Mouse (Mus musculus) heart, embryonic 15.5 days (tissue): Measurements from ENCODE around the gene Fam120a. TPM values are rescaled to one million over a fixed set of nuclear protein-coding genes. Genes with fewer than 3 reads are reported as not detected.

ENCODE experiments used
- ATAC-seq: fragments of 200-750 bp; cut with Nextera tagmentation; replicated peaks from 2 replicates; pipeline ENCODE4 v1.8.0; 2017; ENCODE audit warnings: low read depth, moderate TSS enrichment; ENCODE audit not compliant: insufficient number of reproducible peaks, insufficient read depth, low FRiP score
- H3K27ac ChIP-seq: fragments of 300-500 bp; sonication (generic); 2 replicates; pipeline ENCODE4 v1.5.1; 2015; ENCODE audit warnings: mild to moderate bottlenecking, inconsistent platforms
- H3K27me3 ChIP-seq: fragments of 300-500 bp; sonication (generic); 2 replicates; pipeline ENCODE4 v1.6.1; 2015; ENCODE audit warnings: inconsistent platforms
- H3K36me3 ChIP-seq: fragments of 300-500 bp; sonication (generic); 2 replicates; pipeline ENCODE4 v1.6.1; 2015; ENCODE audit warnings: mild to moderate bottlenecking, inconsistent platforms
- H3K4me1 ChIP-seq: fragments of 300-500 bp; sonication (generic); replicated peaks from 2 replicates; pipeline ENCODE4 v1.6.1; 2015; ENCODE audit warnings: inconsistent platforms
- H3K4me2 ChIP-seq: fragments of 300-500 bp; sonication (generic); 2 replicates; pipeline ENCODE4 v1.6.1; 2015; ENCODE audit warnings: inconsistent platforms, mild to moderate bottlenecking, moderate library complexity
- H3K4me3 ChIP-seq: fragments of 300-500 bp; sonication (generic); 2 replicates; pipeline ENCODE4 v1.5.1; 2015; ENCODE audit warnings: mild to moderate bottlenecking, inconsistent platforms
- H3K9ac ChIP-seq: fragments of 300-500 bp; sonication (generic); 2 replicates; pipeline ENCODE4 v1.6.1; 2015; ENCODE audit warnings: mild to moderate bottlenecking, inconsistent platforms
- H3K9me3 ChIP-seq: fragments of 300-500 bp; sonication (generic); replicated peaks from 2 replicates; pipeline ENCODE4 v1.6.1; 2016; ENCODE audit warnings: inconsistent platforms
- WGBS: fragments of 180-500 bp; shearing (Covaris S2); methylation state at CpG from one replicate; pipeline ENCODE4 v1.1.7; 2015; ENCODE audit warnings: mixed read lengths; 5-methylcytosine and 5-hydroxymethylcytosine counted together
- polyA plus RNA-seq: library from polyadenylated mRNA; unstranded; fragments of >200 nt; fragmentation: Nextera tagmentation; extraction: Ambion mirVana; gene quantifications from 2 replicates; pipeline ENCODE4 v1.2.1, GENCODE M21; 2015

The Fam120a gene
- polyA plus RNA-seq, 1 experiment from 2014 or later, result 16.9 TPM

- Histone ChIP-seq H3K4me2 (no peak overlapping the region), H3K9me3 (no peaks in the 10 kb centered on the region), H3K27me3 (no peaks in the 10 kb centered on the region), H3K4me1 (0 out of 2 replicates have a peak, but pooled peaks cover 4% of the 10 kb centered on the region), H3K27ac (no peak overlapping the region), H3K4me3 (no peak overlapping the region), H3K36me3 (no peaks in the 10 kb centered on the region), H3K9ac (no peak overlapping the region)
- ATAC-seq, result no peak
- 50% methylated on average over 2 of the region's 2 CpGs for WGBS
Observed at GRCm38 (mm10) chr13:48990138-48990537, 22.3 kb upstream of the Fam120a start.

GRCm38 (mm10) chr13:48982482-48983098, 14.8 kb upstream of the Fam120a start:
- Histone ChIP-seq H3K27me3 (no peaks in the 10 kb centered on the region), H3K36me3 (no peaks in the 10 kb centered on the region), H3K27ac (no peak overlapping the region), H3K4me3 (no peak overlapping the region), H3K4me2 (no peak overlapping the region), H3K9ac (no peak overlapping the region), H3K9me3 (no peaks in the 10 kb centered on the region), H3K4me1 (peaks cover 9% of the 10 kb centered on the region)
- 71% methylated on average over 6 of the region's 6 CpGs for WGBS
- no peak for ATAC-seq

GRCm38 (mm10) chr13:48979069-48979468, 11.3 kb upstream of the Fam120a start:
- no peak for ATAC-seq
- Histone ChIP-seq H3K4me1 (peaks cover 9% of the 10 kb centered on the region), H3K9me3 (no peaks in the 10 kb centered on the region), H3K9ac (no peak overlapping the region), H3K27ac (no peak overlapping the region), H3K4me3 (no peak overlapping the region), H3K36me3 (no peaks in the 10 kb centered on the region), H3K4me2 (no peak overlapping the region), H3K27me3 (no peaks in the 10 kb centered on the region)
- WGBS, result 71% methylated on average over 6 of the region's 6 CpGs

- no peaks in the 10 kb centered on the region for H3K9me3 ChIP-seq
- no peak overlapping the region for H3K9ac ChIP-seq
- H3K27ac ChIP-seq, result no peak overlapping the region; the same call in 1 of the 2 replicates
- 51% methylated on average over 3 of the region's 3 CpGs for WGBS
- no peak overlapping the region for H3K4me3 ChIP-seq
- no peaks in the 10 kb centered on the region for H3K36me3 ChIP-seq
- ATAC-seq, result no peak
- 0 out of 2 replicates have a peak overlapping the region, but pooled peaks have one; percentile 30 for H3K4me2 ChIP-seq
- H3K4me1 ChIP-seq, result peaks cover 9% of the 10 kb centered on the region
- H3K27me3 ChIP-seq, result no peaks in the 10 kb centered on the region
Observed at GRCm38 (mm10) chr13:48977858-48978257, 10.0 kb upstream of the Fam120a start.

- Histone ChIP-seq H3K27ac (no peak overlapping the region), H3K4me1 (peaks cover 15% of the 10 kb centered on the region), H3K36me3 (no peaks in the 10 kb centered on the region; the same call in 1 of the 2 replicates), H3K4me2 (no peak overlapping the region), H3K9me3 (no peaks in the 10 kb centered on the region), H3K4me3 (no peak overlapping the region), H3K27me3 (no peaks in the 10 kb centered on the region), H3K9ac (no peak overlapping the region)
- no peak for ATAC-seq
- 95% methylated on average over 2 of the region's 2 CpGs for WGBS
Observed at GRCm38 (mm10) chr13:48974699-48975098, 6.9 kb upstream of the Fam120a start.

GRCm38 (mm10) chr13:48974266-48974665, 6.4 kb upstream of the Fam120a start:
- ATAC-seq, result no peak
- no peak overlapping the region for H3K4me2 ChIP-seq
- H3K27me3 ChIP-seq, result no peaks in the 10 kb centered on the region
- H3K4me1 ChIP-seq, result peaks cover 19% of the 10 kb centered on the region
- 73% methylated on average over 4 of the region's 4 CpGs for WGBS
- no peak overlapping the region for H3K4me3 ChIP-seq
- no peaks in the 10 kb centered on the region; the same call in 1 of the 2 replicates for H3K36me3 ChIP-seq
- H3K9me3 ChIP-seq, result no peaks in the 10 kb centered on the region
- H3K9ac ChIP-seq, result no peak overlapping the region
- H3K27ac ChIP-seq, result no peak overlapping the region

GRCm38 (mm10) chr13:48973231-48973630, 5.4 kb upstream of the Fam120a start:
- Histone ChIP-seq H3K27ac (no peak overlapping the region), H3K27me3 (no peaks in the 10 kb centered on the region), H3K4me1 (peaks cover 16% of the 10 kb centered on the region), H3K9me3 (no peaks in the 10 kb centered on the region), H3K36me3 (no peaks in the 10 kb centered on the region; the same call in 1 of the 2 replicates), H3K4me3 (no peak overlapping the region), H3K4me2 (no peak overlapping the region), H3K9ac (no peak overlapping the region)
- no peak for ATAC-seq
- 69% methylated on average over 5 of the region's 5 CpGs for WGBS

- no peak overlapping the region for H3K4me2 ChIP-seq
- no peak overlapping the region for H3K9ac ChIP-seq
- H3K4me3 ChIP-seq, result no peak overlapping the region
- H3K27me3 ChIP-seq, result no peaks in the 10 kb centered on the region
- ATAC-seq, result no peak
- no peaks in the 10 kb centered on the region for H3K9me3 ChIP-seq
- 66% methylated on average over 5 of the region's 5 CpGs for WGBS
- no peak overlapping the region for H3K27ac ChIP-seq
- no peaks in the 10 kb centered on the region; the same call in 1 of the 2 replicates for H3K36me3 ChIP-seq
- peaks cover 17% of the 10 kb centered on the region for H3K4me1 ChIP-seq
Observed at GRCm38 (mm10) chr13:48971033-48971432, 3.2 kb upstream of the Fam120a start.

- Histone ChIP-seq H3K4me1 (peaks cover 17% of the 10 kb centered on the region), H3K9ac (no peak overlapping the region), H3K9me3 (no peaks in the 10 kb centered on the region), H3K36me3 (no peaks in the 10 kb centered on the region; the same call in 1 of the 2 replicates), H3K27me3 (no peaks in the 10 kb centered on the region), H3K4me3 (no peak overlapping the region), H3K4me2 (no peak overlapping the region), H3K27ac (no peak overlapping the region)
- WGBS, result 83% methylated on average over 13 of the region's 13 CpGs
- no peak for ATAC-seq
Observed at GRCm38 (mm10) chr13:48970566-48970965, 2.7 kb upstream of the Fam120a start.

- Histone ChIP-seq H3K4me3 (peak overlapping the region; percentile 88), H3K9me3 (no peaks in the 10 kb centered on the region), H3K9ac (peak overlapping the region; percentile 93), H3K27me3 (no peaks in the 10 kb centered on the region), H3K27ac (peak overlapping the region; percentile 99), H3K4me1 (peaks cover 33% of the 10 kb centered on the region), H3K36me3 (no peaks in the 10 kb centered on the region; the same call in 1 of the 2 replicates), H3K4me2 (peak overlapping the region; percentile 87)
- no peak for ATAC-seq
- WGBS, result 9% methylated on average over 7 of the region's 7 CpGs
Observed at GRCm38 (mm10) chr13:48968750-48969088, 902 bp upstream of the Fam120a start.

GRCm38 (mm10) chr13:48966851-48967821, 681 bp downstream of the Fam120a start:
- WGBS, result 0% methylated on average over 58 of the region's 58 CpGs
- ATAC-seq, result no peak
- H3K9me3 ChIP-seq, result no peaks in the 10 kb centered on the region
- H3K4me2 ChIP-seq, result peak overlapping the region; percentile 87
- peak overlapping the region; percentile 88 for H3K4me3 ChIP-seq
- peak overlapping the region; percentile 99 for H3K27ac ChIP-seq
- peak overlapping the region; percentile 93 for H3K9ac ChIP-seq
- peaks cover 44% of the 10 kb centered on the region for H3K4me1 ChIP-seq
- no peaks in the 10 kb centered on the region; the same call in 1 of the 2 replicates for H3K36me3 ChIP-seq
- H3K27me3 ChIP-seq, result no peaks in the 10 kb centered on the region
